Mouse (Mus musculus): Measurements from ENCODE around the gene Gm2115. TPM values are rescaled to one million over a fixed set of nuclear protein-coding genes. Genes with fewer than 3 reads are reported as not detected.

Gm2115 gene
- polyA plus RNA-seq, 1 experiment from 2014 or later, result 1.4 TPM

GRCm38 (mm10) chr7:84605704-84606292, 77.0 kb downstream of the Gm2115 start:
- WGBS, result under 1% methylated on average over 36 of the region's 36 CpGs
- H3K4me1 ChIP-seq (ENCODE audit: control insufficient read depth, insufficient read depth, low read length), result peaks cover 8% of the 10 kb centered on the region
- H3K27me3 ChIP-seq (ENCODE audit: control insufficient read depth, insufficient read depth, low read depth, low read length), result no peaks in the 10 kb centered on the region
- no peaks in the 10 kb centered on the region for H3K9me3 ChIP-seq (replicated peaks; ENCODE audit: control insufficient read depth, low read length, poor library complexity, severe bottlenecking)
- H3K4me3 ChIP-seq (ENCODE audit: low read depth, low read length), result peak overlapping the region; percentile 66
- peak overlapping the region; percentile 98 for H3K4me2 ChIP-seq (ENCODE audit: low read length)
- peak; percentile 91 for ATAC-seq
- H3K27ac ChIP-seq (ENCODE audit: low read length), result 0 out of 2 replicates have a peak overlapping the region, but pooled peaks have one; percentile 39
- no peaks in the 10 kb centered on the region for H3K36me3 ChIP-seq (ENCODE audit: control insufficient read depth, insufficient read depth, low read length)
- peak overlapping the region; percentile 89 for H3K9ac ChIP-seq (ENCODE audit: low read depth, low read length)

GRCm38 (mm10) chr7:84606293-84606749, 77.6 kb downstream of the Gm2115 start, which contains the start of gene Fah:
Gene Fah (minus strand): TSS chr7:84606722.
- H3K4me3 ChIP-seq (ENCODE audit: low read depth, low read length), result peak within 1 kb of the TSS; percentile 66
- 0 out of 2 replicates have a peak within 1 kb of the TSS, but pooled peaks have one; percentile 39 for H3K27ac ChIP-seq (ENCODE audit: low read length)
- peak; percentile 69 for ATAC-seq
- H3K4me2 ChIP-seq (ENCODE audit: low read length), result peak within 1 kb of the TSS; percentile 98
- H3K36me3 ChIP-seq (ENCODE audit: control insufficient read depth, insufficient read depth, low read length), result no peaks in the 10 kb centered on the region
- peak within 1 kb of the TSS; percentile 89 for H3K9ac ChIP-seq (ENCODE audit: low read depth, low read length)
- WGBS, result 2% methylated on average over 10 of the region's 10 CpGs
- H3K9me3 ChIP-seq (replicated peaks; ENCODE audit: control insufficient read depth, low read length, poor library complexity, severe bottlenecking), result no peaks in the 10 kb centered on the region
- peaks cover 8% of the 10 kb centered on the region for H3K4me1 ChIP-seq (ENCODE audit: control insufficient read depth, insufficient read depth, low read length)
- no peaks in the 10 kb centered on the region for H3K27me3 ChIP-seq (ENCODE audit: control insufficient read depth, insufficient read depth, low read depth, low read length)

GRCm38 (mm10) chr7:84611609-84612008, 82.9 kb downstream of the Gm2115 start:
- no peak overlapping the region for H3K4me2 ChIP-seq (ENCODE audit: low read length)
- H3K36me3 ChIP-seq (ENCODE audit: control insufficient read depth, insufficient read depth, low read length), result no peaks in the 10 kb centered on the region
- H3K27me3 ChIP-seq (ENCODE audit: control insufficient read depth, insufficient read depth, low read depth, low read length), result no peaks in the 10 kb centered on the region
- no peak for ATAC-seq
- no peak overlapping the region for H3K4me3 ChIP-seq (ENCODE audit: low read depth, low read length)
- H3K27ac ChIP-seq (ENCODE audit: low read length), result no peak overlapping the region
- no peaks in the 10 kb centered on the region for H3K4me1 ChIP-seq (ENCODE audit: control insufficient read depth, insufficient read depth, low read length)
- no peaks in the 10 kb centered on the region for H3K9me3 ChIP-seq (replicated peaks; ENCODE audit: control insufficient read depth, low read length, poor library complexity, severe bottlenecking)
- 93% methylated on average over 1 of the region's 1 CpGs for WGBS
- no peak overlapping the region for H3K9ac ChIP-seq (ENCODE audit: low read depth, low read length)

GRCm38 (mm10) chr7:84612445-84612844, 83.7 kb downstream of the Gm2115 start:
- H3K4me1 ChIP-seq (ENCODE audit: control insufficient read depth, insufficient read depth, low read length), result no peaks in the 10 kb centered on the region
- ATAC-seq, result no peak
- 91% methylated on average over 4 of the region's 4 CpGs for WGBS

GRCm38 (mm10) chr7:84618951-84619350, 90.2 kb downstream of the Gm2115 start:
- no peak overlapping the region for H3K4me2 ChIP-seq (ENCODE audit: low read length)
- no peaks in the 10 kb centered on the region for H3K4me1 ChIP-seq (ENCODE audit: control insufficient read depth, insufficient read depth, low read length)
- 90% methylated on average over 2 of the region's 2 CpGs for WGBS
- H3K4me3 ChIP-seq (ENCODE audit: low read depth, low read length), result no peak overlapping the region
- H3K36me3 ChIP-seq (ENCODE audit: control insufficient read depth, insufficient read depth, low read length), result peaks cover 6% of the 10 kb centered on the region; the same call in 1 of the 2 replicates
- no peak overlapping the region for H3K27ac ChIP-seq (ENCODE audit: low read length)
- no peaks in the 10 kb centered on the region for H3K27me3 ChIP-seq (ENCODE audit: control insufficient read depth, insufficient read depth, low read depth, low read length)
- no peaks in the 10 kb centered on the region for H3K9me3 ChIP-seq (replicated peaks; ENCODE audit: control insufficient read depth, low read length, poor library complexity, severe bottlenecking)
- no peak for ATAC-seq
- no peak overlapping the region for H3K9ac ChIP-seq (ENCODE audit: low read depth, low read length)

More at GRCm38 (mm10) chr7:84612445-84612844, 83.7 kb downstream of the Gm2115 start:
- no peak overlapping the region for H3K4me2 ChIP-seq (ENCODE audit: low read length)
- H3K27me3 ChIP-seq (ENCODE audit: control insufficient read depth, insufficient read depth, low read depth, low read length), result no peaks in the 10 kb centered on the region
- no peak overlapping the region for H3K9ac ChIP-seq (ENCODE audit: low read depth, low read length)
- no peaks in the 10 kb centered on the region for H3K9me3 ChIP-seq (replicated peaks; ENCODE audit: control insufficient read depth, low read length, poor library complexity, severe bottlenecking)
- H3K27ac ChIP-seq (ENCODE audit: low read length), result no peak overlapping the region
- H3K4me3 ChIP-seq (ENCODE audit: low read depth, low read length), result no peak overlapping the region
- H3K36me3 ChIP-seq (ENCODE audit: control insufficient read depth, insufficient read depth, low read length), result 0 out of 2 replicates have a peak, but pooled peaks cover 3% of the 10 kb centered on the region

- no peak overlapping the region for H3K9ac ChIP-seq (ENCODE audit: low read depth, low read length)
- no peak overlapping the region for H3K4me3 ChIP-seq (ENCODE audit: low read depth, low read length)
- peaks cover 9% of the 10 kb centered on the region; the same call in 1 of the 2 replicates for H3K36me3 ChIP-seq (ENCODE audit: control insufficient read depth, insufficient read depth, low read length)
- no peaks in the 10 kb centered on the region for H3K9me3 ChIP-seq (replicated peaks; ENCODE audit: control insufficient read depth, low read length, poor library complexity, severe bottlenecking)
- over 99% methylated on average over 3 of the region's 3 CpGs for WGBS
- no peak overlapping the region for H3K4me2 ChIP-seq (ENCODE audit: low read length)
- no peak for ATAC-seq
- no peaks in the 10 kb centered on the region for H3K27me3 ChIP-seq (ENCODE audit: control insufficient read depth, insufficient read depth, low read depth, low read length)
- no peak overlapping the region for H3K27ac ChIP-seq (ENCODE audit: low read length)
- H3K4me1 ChIP-seq (ENCODE audit: control insufficient read depth, insufficient read depth, low read length), result no peaks in the 10 kb centered on the region
Measured at GRCm38 (mm10) chr7:84620956-84621355, 92.2 kb downstream of the Gm2115 start.

- no peaks in the 10 kb centered on the region for H3K4me1 ChIP-seq (ENCODE audit: control insufficient read depth, insufficient read depth, low read length)
- no peaks in the 10 kb centered on the region for H3K27me3 ChIP-seq (ENCODE audit: control insufficient read depth, insufficient read depth, low read depth, low read length)
- no peak overlapping the region for H3K4me2 ChIP-seq (ENCODE audit: low read length)
- H3K27ac ChIP-seq (ENCODE audit: low read length), result no peak overlapping the region
- ATAC-seq, result no peak
- H3K9ac ChIP-seq (ENCODE audit: low read depth, low read length), result no peak overlapping the region
- WGBS, result 97% methylated on average over 4 of the region's 4 CpGs
- no peaks in the 10 kb centered on the region for H3K9me3 ChIP-seq (replicated peaks; ENCODE audit: control insufficient read depth, low read length, poor library complexity, severe bottlenecking)
- H3K4me3 ChIP-seq (ENCODE audit: low read depth, low read length), result no peak overlapping the region
- peaks cover 6% of the 10 kb centered on the region; the same call in 1 of the 2 replicates for H3K36me3 ChIP-seq (ENCODE audit: control insufficient read depth, insufficient read depth, low read length)
Measured at GRCm38 (mm10) chr7:84623718-84624117, 95.0 kb downstream of the Gm2115 start.

GRCm38 (mm10) chr7:84631878-84632277, 103.1 kb downstream of the Gm2115 start:
- WGBS, result 92% methylated on average over 3 of the region's 3 CpGs
- no peak for ATAC-seq

More at GRCm38 (mm10) chr7:84631878-84632277, 103.1 kb downstream of the Gm2115 start:
- Histone ChIP-seq H3K27ac (ENCODE audit: low read length) (no peak overlapping the region), H3K9ac (ENCODE audit: low read depth, low read length) (no peak overlapping the region), H3K36me3 (ENCODE audit: control insufficient read depth, insufficient read depth, low read length) (0 out of 2 replicates have a peak, but pooled peaks cover 4% of the 10 kb centered on the region), H3K27me3 (ENCODE audit: control insufficient read depth, insufficient read depth, low read depth, low read length) (no peaks in the 10 kb centered on the region), H3K4me2 (ENCODE audit: low read length) (no peak overlapping the region), H3K4me1 (ENCODE audit: control insufficient read depth, insufficient read depth, low read length) (no peaks in the 10 kb centered on the region), H3K4me3 (ENCODE audit: low read depth, low read length) (no peak overlapping the region), H3K9me3 (replicated peaks; ENCODE audit: control insufficient read depth, low read length, poor library complexity, severe bottlenecking) (no peaks in the 10 kb centered on the region)

Measured in midbrain, embryonic 16.5 days (tissue).